Mouse (Mus musculus): Measurements from ENCODE around the gene Aida. TPM values are rescaled to one million over a fixed set of nuclear protein-coding genes. Genes with fewer than 3 reads are reported as not detected.
A peak's percentile ranks its signal among the peaks of the same experiment; 100 is the strongest.
"Not testable (repeated sequence)": the region's sequence is repeated elsewhere in the genome, so short reads cannot be mapped to it uniquely, and the experiment has no call there.

The Aida gene
- total RNA-seq (2021) = 10 to 100 TPM; 49.8 to 53.9 TPM
- long read RNA-seq, full-length matches to known transcripts = 18 of 27 reads
- long read RNA-seq, partial matches to known transcripts = 1 of 27 reads
- long read RNA-seq, other reads (novel, unspliced or antisense) = 8 of 27 reads

DNA sequence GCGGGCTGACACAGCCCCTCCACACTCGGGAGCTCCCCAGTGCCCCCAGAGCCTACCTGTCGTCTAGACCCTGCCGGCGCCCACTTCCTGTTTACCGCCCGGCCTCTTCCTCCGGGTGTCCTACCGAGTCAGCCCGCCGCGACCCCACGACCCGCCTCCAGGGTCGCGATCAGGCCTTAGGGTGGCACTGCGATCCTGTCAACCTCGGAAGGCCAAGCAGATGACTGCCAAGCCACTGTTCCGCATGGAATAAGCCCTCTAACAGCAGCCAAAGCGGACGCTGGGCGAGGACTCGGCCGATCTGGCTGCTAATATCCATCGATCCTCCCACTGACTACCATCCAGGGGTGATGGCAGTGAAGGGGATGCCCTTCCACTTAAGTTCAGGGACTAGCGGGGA lies at the start of gene Aida:
Aida (plus strand) TSS at position 126 of the 400 bp plus-strand sequence.
- peak in 1 of 2 experiments; percentile 30 for DNase-seq (ENCODE audit: low spot score in 2 of 2)

DNA sequence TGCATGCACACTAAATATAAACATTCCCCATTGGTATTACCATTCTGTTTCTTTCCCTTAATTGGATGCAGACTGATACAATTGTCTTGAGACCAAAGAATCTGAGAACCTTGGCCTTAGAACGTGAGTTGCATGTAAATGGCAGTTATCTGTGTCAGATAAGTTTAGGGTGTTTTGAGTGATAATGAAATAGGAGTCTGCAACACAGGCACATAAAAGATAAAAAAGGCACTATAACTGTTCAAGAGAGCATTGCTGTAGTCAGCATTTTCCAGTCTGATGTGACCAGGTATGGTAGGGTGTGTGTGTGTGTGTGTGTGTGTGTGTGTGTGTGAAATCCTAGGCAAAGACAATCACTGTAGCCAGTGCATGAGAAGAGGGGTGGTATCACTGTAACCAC lies 48.2 kb upstream of the Aida start:
- DNase-seq (ENCODE audit: low spot score in 2 of 2) = no peak

DNA sequence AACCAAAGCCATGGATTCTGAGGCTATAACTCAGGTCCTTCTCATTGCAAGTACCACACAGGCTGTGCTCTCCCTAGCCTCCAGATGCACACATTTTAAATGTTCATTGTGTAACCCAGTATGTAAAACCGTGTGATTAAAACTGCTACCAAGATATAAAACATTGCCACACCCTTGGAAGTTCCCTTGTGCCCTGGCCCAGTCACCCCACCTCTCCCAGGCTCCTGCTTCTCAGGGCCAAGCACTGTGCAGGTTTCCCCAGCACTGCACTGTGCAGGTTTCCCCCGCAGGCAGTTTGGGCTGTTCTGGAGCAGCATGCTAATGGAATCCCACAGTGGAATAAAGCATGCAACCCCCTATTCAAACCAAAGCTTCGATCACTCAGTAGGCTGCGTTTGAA lies 45.8 kb upstream of the Aida start:
- DNase-seq (ENCODE audit: low spot score in 2 of 2) = no peak

DNA sequence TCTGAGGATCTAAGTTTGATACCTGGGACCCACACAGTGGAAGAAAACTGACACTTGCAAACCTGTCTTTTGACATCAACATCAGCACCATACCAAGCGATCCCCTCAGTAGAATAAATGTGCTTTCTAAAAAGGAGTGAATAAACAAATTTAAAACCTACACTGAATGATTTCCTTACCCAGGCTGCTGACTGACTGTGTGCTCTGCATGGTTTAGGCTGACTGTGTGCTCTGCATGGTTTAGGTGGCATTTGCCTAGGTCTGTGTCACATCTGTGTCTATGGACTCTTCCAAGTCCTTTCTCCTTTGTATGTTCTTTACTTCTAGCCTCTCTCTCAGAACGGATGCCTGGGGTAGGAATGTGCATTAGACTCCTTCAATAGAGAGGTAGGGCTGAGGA lies 44.6 kb upstream of the Aida start:
- DNase-seq (ENCODE audit: low spot score in 2 of 2) = no peak

DNA sequence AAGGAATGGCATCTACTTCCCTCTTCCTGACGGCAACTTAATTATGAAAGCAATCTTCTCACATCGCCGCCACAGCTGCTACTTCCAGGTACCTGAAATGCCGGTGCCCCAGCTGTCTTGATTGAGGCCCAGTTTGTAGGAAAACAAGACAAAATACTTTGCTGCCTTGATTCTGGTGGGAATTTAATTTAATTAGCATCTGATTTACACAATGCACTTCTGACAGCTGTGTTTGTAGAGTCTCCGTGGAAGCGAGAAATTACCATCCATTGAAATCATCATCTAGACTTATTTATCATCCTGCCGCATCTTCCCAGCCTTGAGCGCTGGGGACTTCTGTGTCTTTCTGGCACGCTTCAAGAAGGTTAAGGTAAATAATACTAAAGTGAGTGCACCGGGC lies 43.8 kb upstream of the Aida start:
- DNase-seq (ENCODE audit: low spot score in 2 of 2) = no peak

DNA sequence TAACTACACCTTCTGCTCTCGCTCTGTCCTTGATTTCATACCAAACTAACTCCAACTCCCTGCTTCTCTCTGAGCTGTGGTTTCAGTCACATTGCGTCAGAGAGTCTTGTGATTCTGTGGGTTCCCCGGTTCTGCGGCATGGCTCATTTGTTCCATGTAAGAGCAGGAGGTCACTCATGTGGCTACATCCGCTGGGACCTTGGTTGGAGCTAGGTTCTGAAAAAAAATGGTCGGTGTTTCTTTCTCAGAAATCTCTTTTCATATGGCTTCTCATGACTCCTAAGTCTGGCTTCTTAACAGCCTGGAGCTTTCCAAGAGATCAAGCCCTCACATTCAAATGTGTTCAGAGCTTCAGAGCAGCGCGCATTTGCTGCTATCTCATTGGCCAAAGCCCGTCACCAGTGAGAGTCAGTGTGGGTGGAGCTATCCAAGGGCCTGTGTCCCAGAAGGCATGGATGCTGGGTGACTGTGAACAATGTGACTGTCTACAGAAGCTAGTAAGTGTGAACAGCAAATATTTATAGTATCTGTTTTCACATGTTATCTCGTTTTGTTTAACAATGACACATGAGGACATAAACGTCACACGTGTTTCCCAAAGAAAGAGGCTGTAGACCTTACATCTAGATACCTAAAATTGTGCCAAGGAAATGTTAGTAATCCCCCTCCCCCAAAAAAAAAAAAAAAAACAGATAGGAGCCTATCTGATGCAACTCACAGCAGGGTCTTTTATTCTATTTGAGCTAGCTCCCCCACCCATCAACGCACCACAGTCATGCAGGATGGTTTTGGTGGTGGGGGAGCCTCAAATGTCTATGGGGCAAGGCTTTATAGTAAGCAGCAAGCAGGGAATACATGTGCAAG lies 32.0 kb upstream of the Aida start:
- DNase-seq (ENCODE audit: low spot score in 2 of 2) = no peak

DNA sequence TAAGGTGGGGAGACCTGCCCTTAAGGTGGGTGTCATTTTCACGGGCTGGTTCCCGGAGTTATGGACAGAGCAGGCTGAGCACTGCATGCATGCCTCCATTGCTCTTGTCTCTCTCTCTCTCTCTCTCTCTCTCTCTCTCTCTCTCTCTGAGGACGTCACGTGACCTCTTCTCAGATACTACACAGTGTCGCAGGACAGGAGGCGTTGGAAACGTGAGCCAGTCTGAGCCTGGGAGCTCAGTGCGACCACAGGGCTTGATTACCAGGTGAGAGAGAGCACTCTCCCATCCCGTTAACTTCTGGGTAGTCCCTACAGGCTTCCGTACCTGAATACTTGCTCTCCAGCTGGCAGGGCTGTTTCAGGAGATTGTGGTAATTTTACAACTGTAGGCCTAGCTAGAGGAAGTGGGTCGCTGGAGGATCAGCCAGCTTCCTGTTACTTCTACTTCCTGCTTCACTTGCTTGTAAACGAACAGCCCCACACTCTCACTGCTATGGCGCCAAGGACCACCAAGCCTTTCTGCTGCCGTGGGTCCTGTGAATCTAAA lies 30.4 kb upstream of the Aida start:
- DNase-seq (ENCODE audit: low spot score in 2 of 2) = no peak

DNA sequence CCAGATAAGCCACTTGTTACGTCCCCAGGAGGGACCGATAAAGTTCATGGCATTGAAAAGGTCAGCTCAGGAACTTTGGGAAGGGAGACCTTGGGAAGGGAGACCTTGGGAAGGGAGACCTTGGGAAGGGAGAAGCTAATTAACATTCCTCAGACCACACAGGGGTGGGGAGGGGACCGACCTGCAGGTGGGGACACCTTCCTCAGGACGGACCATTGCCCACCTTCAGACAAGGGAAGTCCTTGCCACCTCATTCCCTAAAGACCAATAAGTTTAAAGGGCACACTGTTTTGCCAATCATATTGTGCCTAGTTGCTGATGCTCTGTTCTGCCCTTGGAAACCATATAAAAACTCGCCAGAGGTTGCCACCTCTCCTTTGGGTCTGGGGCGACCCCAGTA lies 28.7 kb upstream of the Aida start:
- no peak for DNase-seq (ENCODE audit: low spot score in 2 of 2)

DNA sequence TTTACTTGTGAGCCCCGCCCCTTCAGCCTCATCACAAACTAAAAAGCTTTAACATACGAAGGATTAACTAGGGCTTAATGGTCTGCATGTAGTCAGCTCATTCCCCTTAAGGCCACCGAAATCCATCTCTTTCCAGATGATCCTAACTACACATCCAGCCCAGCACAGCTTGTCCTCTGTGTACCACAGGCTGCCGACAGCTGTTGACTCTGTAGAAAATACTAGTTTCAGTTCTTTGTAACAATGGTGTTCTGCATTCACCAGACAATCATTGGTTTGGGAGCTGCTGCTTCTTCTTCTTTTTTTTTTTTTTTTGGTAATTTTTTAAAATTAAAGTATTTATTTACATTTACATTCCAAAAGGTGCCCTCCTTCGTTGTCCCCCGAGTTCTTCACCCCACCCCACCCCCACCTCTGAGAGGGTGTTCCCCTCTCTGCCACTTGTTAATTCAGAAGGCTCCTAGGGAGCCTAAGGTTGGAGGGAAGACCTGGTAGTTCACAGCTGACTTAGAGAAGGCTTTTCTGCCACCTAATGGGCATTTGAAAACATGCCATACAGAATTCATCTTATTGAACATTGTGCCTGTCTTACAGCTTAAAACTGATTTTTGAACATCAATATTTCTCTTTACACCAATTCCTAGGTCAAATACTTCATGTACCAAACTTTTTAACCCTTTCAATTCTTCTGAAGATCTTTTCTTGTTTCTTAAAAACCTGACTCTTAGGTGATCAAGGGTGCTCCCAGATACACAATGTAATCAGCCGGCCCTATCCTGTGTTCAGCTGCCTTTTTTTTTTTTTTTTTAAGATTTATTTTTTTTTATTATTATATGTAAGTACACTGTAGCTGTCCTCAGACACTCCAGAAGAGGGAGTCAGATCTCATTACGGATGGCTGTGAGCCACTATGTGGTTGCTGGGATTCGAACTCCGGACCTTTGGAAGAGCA lies 23.2 kb upstream of the Aida start:
- peak in 1 of 2 experiments; percentile 32 for DNase-seq (ENCODE audit: low spot score in 2 of 2)

DNA sequence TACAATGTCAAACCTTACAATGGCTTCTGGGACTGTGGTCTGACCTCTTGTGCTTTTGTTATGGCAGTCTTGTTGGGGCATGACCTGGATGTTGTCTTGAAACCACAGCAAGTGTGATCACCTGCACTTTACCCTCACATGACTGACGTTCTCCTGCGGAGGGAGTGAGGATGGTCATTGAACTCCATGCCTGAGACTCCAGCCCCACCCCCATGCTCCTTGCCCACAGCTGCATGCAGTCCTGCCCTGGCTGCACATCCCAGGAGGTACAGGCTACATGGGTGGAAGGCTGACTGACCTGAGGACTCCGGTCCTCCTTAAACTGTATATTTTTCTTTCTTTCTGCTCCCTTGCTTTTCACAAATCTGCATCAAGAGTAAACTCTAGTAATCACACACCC lies 22.0 kb upstream of the Aida start:
- DNase-seq (ENCODE audit: low spot score in 2 of 2) = no peak

DNA sequence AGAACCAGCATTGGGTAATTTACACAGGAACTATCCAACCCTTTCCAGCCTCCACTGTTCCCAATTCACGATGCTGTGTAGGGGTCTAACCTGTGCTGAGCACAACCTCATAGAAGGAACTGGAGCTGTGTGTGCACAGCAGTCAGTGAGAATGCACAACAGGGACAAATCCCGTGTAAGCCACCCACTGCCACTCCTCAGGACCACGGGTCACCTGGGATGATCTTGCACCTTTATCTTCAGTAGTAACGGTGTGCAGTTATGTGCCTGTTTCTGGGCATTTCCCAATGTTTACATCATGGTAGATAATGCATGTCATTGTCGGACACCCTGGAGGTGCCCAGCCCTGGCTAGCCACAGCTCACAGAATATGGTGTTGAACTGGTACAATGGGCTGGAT lies 20.6 kb upstream of the Aida start:
- no peak for DNase-seq (ENCODE audit: low spot score in 2 of 2)

DNA sequence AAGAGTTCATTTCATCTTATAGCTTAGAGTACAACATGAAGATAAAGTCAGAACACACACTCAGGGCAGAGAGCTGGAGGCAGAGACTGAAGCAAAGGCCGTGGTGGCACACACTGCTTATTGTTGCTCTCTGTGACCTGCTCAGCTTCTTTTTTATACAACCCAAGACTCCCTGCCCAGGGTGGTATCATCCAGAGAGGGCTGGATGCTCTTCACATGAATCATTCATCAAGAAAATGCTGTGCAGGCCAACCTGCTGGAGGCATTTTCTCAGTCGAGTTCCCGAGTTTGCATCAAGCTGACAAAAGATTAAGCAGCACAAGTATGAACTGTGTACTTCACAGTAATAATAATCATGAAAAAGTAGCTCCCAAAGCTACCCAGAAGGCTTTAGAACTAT lies 8.0 kb upstream of the Aida start:
- DNase-seq (ENCODE audit: low spot score in 2 of 2) = no peak

DNA sequence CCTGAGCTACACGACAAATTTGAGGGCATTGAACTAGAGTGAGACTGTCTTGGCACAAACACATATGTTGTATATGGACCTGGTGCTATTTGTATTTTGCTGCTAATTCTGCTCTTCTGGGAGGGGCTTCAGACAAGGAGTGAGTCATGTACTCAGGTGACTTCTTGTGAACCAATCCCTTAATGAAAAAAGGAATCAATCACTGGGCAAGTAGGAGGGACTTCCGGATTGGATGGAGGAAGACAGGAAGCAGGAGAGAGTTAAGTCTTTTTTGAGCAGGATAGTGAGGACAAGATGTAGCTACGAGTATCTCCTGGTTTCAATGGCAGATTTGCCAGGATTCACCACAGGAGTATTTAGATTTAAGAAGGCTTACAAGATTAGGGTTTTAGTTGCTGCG lies 6.8 kb upstream of the Aida start:
- no peak for DNase-seq (ENCODE audit: low spot score in 2 of 2)

DNA sequence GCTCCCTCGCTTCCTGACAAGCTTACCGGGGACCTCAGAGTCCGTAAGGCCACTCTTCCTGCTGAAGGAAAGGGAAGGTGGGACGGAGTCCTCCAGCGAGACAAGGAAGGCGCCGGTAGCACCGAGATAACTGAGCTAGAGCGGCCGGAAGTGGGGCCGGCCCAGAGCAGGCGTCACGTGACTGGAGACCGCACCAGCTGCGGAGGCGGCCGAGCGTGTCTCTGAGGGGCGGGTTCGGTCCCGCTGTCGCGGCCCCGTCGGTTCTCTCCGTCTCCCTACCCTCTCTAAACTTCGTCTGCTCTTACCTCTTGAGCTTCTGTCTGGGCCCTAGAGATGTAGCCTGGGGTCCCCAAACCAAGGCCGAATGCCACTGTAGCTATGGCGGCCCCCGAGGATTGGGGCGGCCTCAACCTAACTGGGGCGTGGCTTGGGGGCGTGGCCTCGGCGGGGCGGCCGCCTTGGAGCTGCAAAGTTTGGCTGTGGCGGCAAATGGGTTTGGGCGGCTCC lies 540 bp downstream of the Aida start, which contains the start of gene Brox:
Brox (minus strand) TSS at position 393 of the 507 bp plus-strand sequence.
- DNase-seq (ENCODE audit: low spot score in 2 of 2) = peak; percentile 88 to 96

DNA sequence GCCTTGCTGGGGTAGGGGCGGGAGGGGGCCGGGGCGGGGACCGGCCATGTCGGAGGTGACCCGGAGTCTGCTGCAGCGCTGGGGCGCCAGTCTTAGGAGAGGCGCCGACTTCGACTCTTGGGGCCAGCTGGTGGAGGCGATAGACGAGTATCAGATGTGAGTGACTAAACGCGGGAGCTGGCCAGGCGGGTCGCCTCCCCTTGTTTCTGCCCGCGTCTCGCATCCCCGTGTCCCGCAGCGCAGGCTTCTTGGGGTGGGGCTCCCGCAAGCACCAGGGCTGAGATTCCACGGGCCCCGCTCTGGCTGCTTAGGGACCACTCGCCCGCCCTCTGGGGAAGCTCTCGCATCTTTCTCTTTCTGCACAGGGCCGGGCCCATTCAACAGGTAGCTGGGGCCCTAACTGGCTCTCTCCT lies 1.1 kb downstream of the Aida start:
- DNase-seq (ENCODE audit: low spot score in 2 of 2) = peak in 1 of 2 experiments; percentile 27

DNA sequence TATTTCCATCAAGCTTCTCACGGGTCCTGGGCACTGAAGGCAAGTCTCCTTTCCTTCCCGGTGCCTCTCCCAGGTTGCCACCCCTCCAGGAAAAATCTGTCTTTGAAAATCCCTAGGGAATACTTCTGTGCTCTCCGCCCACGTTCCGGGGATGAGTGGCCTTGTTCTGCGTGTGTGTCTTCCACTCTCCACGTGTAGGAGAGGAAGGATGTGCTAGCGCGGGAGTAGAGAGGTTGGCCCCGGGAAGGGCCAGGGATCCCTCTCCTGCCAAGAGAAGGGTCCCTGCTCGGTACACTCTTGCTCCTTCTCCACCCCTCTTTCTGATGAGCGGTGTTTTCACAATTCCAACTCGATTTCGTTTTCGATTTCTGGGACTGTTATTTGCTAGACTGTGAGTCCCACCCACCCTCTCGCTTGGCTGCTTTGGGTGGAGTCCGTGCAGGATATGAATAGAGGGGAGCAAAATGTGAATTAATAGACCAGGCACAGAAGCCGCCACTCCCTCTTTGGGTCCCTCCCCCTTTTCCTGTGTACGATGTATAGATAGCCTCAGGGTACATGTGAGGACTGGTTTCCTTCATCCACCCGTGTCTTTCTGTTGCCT lies 1.6 kb downstream of the Aida start:
- DNase-seq (ENCODE audit: low spot score in 2 of 2) = peak; percentile 13 to 26

DNA sequence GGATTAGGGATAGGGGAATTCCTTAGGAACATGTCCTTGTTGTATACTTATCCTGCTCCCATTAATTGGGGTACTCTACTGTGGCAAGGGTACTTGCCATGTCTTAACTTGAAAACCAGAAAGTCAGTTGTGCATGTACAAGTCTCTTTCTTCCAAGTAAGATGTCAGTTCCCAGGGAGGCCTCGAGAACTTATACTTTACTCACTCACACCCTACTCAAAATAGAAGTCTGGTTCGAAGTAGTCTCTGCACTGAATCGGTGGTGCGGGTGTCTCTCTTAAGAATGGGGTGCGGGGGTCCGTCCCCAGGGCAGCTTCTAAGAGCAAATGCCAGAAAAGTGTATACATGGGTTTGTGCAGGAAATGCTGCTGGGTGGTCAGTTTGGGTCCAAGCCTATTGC lies 2.8 kb downstream of the Aida start:
- peak; percentile 96 to 98 for DNase-seq (ENCODE audit: low spot score in 2 of 2)

DNA sequence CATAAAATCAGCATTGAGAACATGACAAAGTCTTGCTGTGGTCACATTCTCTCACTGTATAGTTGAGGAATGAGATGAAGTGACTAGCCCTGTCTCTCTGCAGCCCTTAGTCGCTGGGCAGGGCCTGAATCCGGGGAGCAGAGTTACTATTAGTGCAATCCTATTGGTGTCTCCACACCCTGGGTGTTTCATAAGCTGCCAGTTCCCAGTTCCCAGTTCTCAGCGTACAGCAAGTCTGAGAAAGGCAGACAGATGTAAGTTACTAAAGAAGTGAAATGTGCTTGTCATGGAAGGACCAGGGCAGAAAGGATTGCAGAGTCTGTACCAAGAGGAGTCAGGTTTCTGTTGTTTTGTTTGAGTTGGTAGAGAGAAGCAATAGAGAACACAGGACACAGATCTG lies 11.2 kb downstream of the Aida start:
- DNase-seq (ENCODE audit: low spot score in 2 of 2) = no peak

DNA sequence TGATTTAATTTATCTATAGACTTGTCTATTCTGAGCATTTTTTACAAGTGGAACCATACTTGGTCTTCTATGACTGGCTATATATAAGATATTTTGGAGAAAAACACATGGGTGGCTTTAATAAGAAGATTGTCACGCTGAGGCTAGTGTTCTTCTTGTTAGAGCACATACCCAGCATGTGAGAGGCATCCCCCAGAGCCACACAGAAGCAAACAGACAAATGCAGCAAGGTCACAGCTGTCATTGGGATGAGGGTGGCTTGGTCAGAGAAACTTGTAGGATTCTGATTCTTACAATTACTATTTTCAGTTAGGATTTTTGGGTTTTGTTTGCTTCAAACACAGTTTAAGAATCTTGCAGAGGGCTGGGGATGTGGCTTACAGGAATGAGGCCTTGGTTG lies 12.1 kb downstream of the Aida start:
- DNase-seq (ENCODE audit: low spot score in 2 of 2) = no peak

DNA sequence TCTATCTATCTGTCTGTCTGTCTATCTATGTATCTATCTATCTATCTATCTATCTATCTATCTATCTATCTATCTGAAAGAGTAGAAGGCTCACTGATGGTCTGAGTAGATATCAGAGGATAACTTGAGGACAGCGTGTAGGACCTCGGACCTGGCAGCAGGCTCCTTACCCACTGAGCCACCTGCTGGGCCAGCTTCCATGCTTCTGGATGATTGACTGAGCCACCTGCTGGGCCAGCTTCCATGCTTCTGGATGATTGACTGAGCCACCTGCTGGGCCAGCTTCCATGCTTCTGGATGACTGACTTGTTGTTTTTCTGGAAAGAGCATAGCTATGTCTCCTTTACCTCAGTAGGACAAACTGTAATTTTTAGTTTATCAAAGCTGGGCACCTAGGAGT lies 13.2 kb downstream of the Aida start:
- not testable (repeated sequence) for DNase-seq (ENCODE audit: low spot score in 2 of 2)

DNA sequence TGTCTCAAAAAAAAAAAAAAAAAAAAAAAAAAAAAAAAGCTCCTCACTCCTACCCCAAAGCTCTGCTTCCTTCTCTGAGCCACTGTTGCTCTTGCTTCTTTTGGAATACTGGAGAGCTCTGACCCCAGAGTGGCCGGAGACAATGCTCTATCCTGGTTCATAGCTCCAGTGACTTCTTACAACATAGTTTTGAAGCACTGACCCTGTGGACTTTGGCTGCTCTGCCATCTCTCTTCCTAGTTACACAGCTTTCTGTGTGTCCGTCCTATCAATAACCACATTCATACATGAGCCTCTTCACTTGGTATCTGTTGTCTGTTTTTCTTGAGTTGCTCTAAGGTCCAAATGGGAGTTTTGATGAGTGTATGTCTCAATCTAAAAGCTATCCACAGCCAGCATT lies 15.7 kb downstream of the Aida start:
- no peak for DNase-seq (ENCODE audit: low spot score in 2 of 2)

Data from layer of hippocampus, adult 18-20 months (tissue).